Mouse (Mus musculus) stomach, embryonic 16.5 days (tissue): ENCODE data around the gene 7530416G11Rik. TPM values are rescaled to one million over a fixed set of nuclear protein-coding genes. Genes with fewer than 3 reads are reported as not detected.
A peak's percentile ranks its signal among the peaks of the same experiment; 100 is the strongest.

Experiments used
- ATAC-seq: fragments of 200-750 bp; cut with Nextera tagmentation; 2 replicates; pipeline ENCODE4 v1.8.0; 2017; ENCODE audit warnings: moderate number of reproducible peaks, moderate TSS enrichment; ENCODE audit not compliant: insufficient read depth, low FRiP score
- H3K27ac ChIP-seq: fragments of 300-500 bp; sonication (generic); 2 replicates; pipeline ENCODE4 v1.5.1; 2014; ENCODE audit warnings: low read length
- H3K27me3 ChIP-seq: fragments of 300-500 bp; sonication (generic); 2 replicates; pipeline ENCODE4 v1.6.1; 2014; ENCODE audit warnings: low read length, control low read depth, mixed read lengths; ENCODE audit not compliant: control insufficient read depth, insufficient read depth
- H3K36me3 ChIP-seq: fragments of 300-500 bp; sonication (generic); 2 replicates; pipeline ENCODE4 v1.6.1; 2014; ENCODE audit warnings: low read length; ENCODE audit not compliant: control insufficient read depth, insufficient read depth
- H3K4me1 ChIP-seq: fragments of 300-500 bp; sonication (generic); 2 replicates; pipeline ENCODE4 v1.6.1; 2014; ENCODE audit warnings: low read length, control low read depth, mixed read lengths; ENCODE audit not compliant: control insufficient read depth, insufficient read depth
- H3K4me2 ChIP-seq: fragments of 300-500 bp; sonication (generic); 2 replicates; pipeline ENCODE4 v1.6.1; 2014; ENCODE audit warnings: low read depth, low read length, mixed read lengths
- H3K4me3 ChIP-seq: fragments of 300-500 bp; sonication (generic); replicated peaks from 2 replicates; pipeline ENCODE4 v1.5.1; 2014; ENCODE audit warnings: mild to moderate bottlenecking, low read length
- H3K9ac ChIP-seq: fragments of 300-500 bp; sonication (generic); 2 replicates; pipeline ENCODE4 v1.6.1; 2014; ENCODE audit warnings: low read length
- H3K9me3 ChIP-seq: fragments of 300-500 bp; sonication (generic); replicated peaks from 2 replicates; pipeline ENCODE4 v1.6.1; 2016; ENCODE audit warnings: low read length, control low read depth; ENCODE audit not compliant: control insufficient read depth
- WGBS: fragments of 180-500 bp; shearing (Covaris S2); extraction: QIAGEN DNeasy Blood & Tissue Kit; methylation state at CpG from one replicate; pipeline ENCODE4 v1.1.7; 2014; 5-methylcytosine and 5-hydroxymethylcytosine counted together
- polyA plus RNA-seq: library from polyadenylated mRNA; unstranded; fragments of >200 nt; fragmentation: Nextera tagmentation; extraction: Ambion mirVana; gene quantifications from 2 replicates; pipeline ENCODE4 v1.2.1, GENCODE M21; 2015

7530416G11Rik gene
- not detected in 2 replicates for polyA plus RNA-seq

DNA sequence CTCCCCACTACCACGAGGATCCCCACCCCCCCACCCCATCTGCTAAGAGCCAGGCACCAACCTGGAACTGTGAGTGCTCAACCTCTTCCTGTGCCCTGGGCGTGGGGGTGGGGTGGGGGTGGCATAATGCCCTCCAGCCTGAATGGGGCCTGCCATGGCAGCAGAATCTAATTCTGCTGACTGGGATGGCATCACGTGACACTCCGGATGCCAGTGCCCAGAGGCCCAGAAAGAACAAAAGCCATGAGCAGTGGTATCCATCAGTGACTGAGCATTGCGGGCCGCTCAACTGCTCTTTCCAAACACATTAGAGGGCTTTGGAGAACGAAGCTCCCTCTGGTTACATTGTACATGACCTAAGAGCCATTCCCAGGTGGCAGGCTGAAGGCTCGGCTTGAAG, at the start of gene 7530416G11Rik:
Gene 7530416G11Rik, minus strand, starts transcription at position 101 of the 400 bp plus-strand sequence.
- no peaks in the 10 kb centered on the region for H3K36me3 ChIP-seq
- no peaks in the 10 kb centered on the region for H3K4me1 ChIP-seq
- no peak within 1 kb of the TSS for H3K27ac ChIP-seq
- WGBS: 85% methylated on average over 8 of the region's 8 CpGs
- no peaks in the 10 kb centered on the region for H3K9me3 ChIP-seq
- H3K4me2 ChIP-seq: no peak within 1 kb of the TSS
- no peak within 1 kb of the TSS for H3K4me3 ChIP-seq
- no peak within 1 kb of the TSS for H3K9ac ChIP-seq
- no peaks in the 10 kb centered on the region for H3K27me3 ChIP-seq
- ATAC-seq: no peak

DNA sequence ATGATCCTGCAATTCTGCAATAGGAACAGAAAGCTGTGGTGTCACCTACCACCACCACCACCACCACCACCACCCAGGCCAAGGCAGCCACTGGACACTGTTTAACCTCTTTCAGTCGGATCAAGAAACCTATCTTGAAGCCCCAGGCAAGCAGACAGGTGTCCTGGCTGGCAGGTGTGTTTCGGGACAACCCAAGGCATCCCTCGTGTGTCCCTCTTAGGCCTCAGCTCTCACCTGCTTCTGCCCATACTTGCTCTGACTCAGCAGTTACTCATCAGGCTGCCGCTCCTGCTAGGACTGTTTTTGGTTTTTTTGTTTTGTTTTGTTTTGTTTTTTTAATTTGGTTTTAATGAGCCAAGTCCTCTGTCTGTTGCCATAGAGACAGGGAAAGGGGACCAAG, 43.5 kb upstream of the 7530416G11Rik start:
- no peak overlapping the region for H3K4me3 ChIP-seq
- no peaks in the 10 kb centered on the region for H3K4me1 ChIP-seq
- no peak overlapping the region for H3K27ac ChIP-seq
- no peak overlapping the region for H3K9ac ChIP-seq
- H3K4me2 ChIP-seq: no peak overlapping the region
- WGBS: 69% methylated on average over 4 of the region's 4 CpGs
- H3K36me3 ChIP-seq: no peaks in the 10 kb centered on the region
- no peaks in the 10 kb centered on the region for H3K9me3 ChIP-seq
- ATAC-seq: no peak
- no peaks in the 10 kb centered on the region for H3K27me3 ChIP-seq

GRCm38 (mm10) chr15:85545369-85545768, 42.3 kb upstream of the 7530416G11Rik start:
- Histone ChIP-seq H3K4me2 (no peak overlapping the region), H3K36me3 (no peaks in the 10 kb centered on the region), H3K27me3 (no peaks in the 10 kb centered on the region), H3K4me3 (no peak overlapping the region), H3K4me1 (no peaks in the 10 kb centered on the region), H3K27ac (no peak overlapping the region), H3K9me3 (no peaks in the 10 kb centered on the region), H3K9ac (no peak overlapping the region)
- 77% methylated on average over 5 of the region's 5 CpGs for WGBS
- ATAC-seq: no peak

DNA sequence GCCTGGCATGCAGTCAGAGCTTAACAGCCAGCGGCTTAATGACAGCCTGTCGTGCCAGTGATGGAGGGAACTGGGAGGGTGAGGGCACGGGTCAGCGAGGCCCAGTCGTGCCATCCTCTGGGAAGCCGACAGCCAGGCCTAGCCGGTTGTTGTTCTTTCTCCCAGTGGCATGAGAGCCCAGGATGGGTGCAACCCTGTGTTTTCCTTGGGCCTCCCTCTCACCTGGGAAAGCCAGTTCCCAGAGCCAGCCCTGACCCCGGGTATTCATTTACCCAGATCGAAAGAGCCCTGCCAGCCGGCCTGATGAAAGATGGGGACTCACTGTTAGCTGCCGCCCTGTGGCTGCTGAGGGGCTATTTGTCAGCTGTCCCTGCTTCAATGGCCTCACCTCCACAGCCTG, 35.1 kb upstream of the 7530416G11Rik start:
- H3K27ac ChIP-seq: no peak overlapping the region
- no peaks in the 10 kb centered on the region for H3K27me3 ChIP-seq
- H3K9me3 ChIP-seq: no peaks in the 10 kb centered on the region
- H3K4me2 ChIP-seq: no peak overlapping the region
- 41% methylated on average over 11 of the region's 11 CpGs for WGBS
- no peaks in the 10 kb centered on the region for H3K36me3 ChIP-seq
- ATAC-seq: 0 out of 2 replicates have a peak, but pooled peaks have one; percentile 14
- no peaks in the 10 kb centered on the region for H3K4me1 ChIP-seq
- H3K4me3 ChIP-seq: no peak overlapping the region
- H3K9ac ChIP-seq: no peak overlapping the region

DNA sequence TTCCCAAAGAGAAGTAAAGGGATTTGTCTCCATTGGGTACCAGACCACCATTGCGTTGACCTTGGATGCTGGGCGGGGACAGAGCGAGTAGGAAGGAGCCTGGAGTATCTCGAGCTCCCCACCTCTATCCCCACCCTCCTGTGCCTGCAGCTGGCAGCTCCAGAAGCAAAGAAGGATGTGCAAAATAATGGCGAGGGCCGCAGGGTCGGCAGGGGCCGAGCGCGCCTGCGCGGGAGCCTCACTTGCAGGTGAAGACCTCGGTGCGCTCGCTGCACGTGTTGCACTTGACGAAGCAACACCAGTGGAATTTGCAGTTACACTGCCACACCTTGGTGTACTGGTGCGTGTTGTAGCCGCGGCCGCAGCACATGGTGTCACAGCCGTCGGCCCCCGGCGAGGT, 34.1 kb upstream of the 7530416G11Rik start:
- no peaks in the 10 kb centered on the region for H3K36me3 ChIP-seq
- H3K9me3 ChIP-seq: no peaks in the 10 kb centered on the region
- no peak overlapping the region for H3K9ac ChIP-seq
- no peak for ATAC-seq
- no peaks in the 10 kb centered on the region for H3K27me3 ChIP-seq
- H3K27ac ChIP-seq: no peak overlapping the region
- H3K4me3 ChIP-seq: no peak overlapping the region
- WGBS: 77% methylated on average over 25 of the region's 25 CpGs
- no peaks in the 10 kb centered on the region for H3K4me1 ChIP-seq
- H3K4me2 ChIP-seq: no peak overlapping the region

GRCm38 (mm10) chr15:85534646-85535045, 31.6 kb upstream of the 7530416G11Rik start:
- H3K27me3 ChIP-seq: no peaks in the 10 kb centered on the region
- 75% methylated on average over 6 of the region's 6 CpGs for WGBS
- H3K4me1 ChIP-seq: no peaks in the 10 kb centered on the region
- H3K9me3 ChIP-seq: no peaks in the 10 kb centered on the region
- no peak for ATAC-seq
- H3K9ac ChIP-seq: no peak overlapping the region
- H3K4me3 ChIP-seq: no peak overlapping the region
- H3K36me3 ChIP-seq: no peaks in the 10 kb centered on the region
- H3K27ac ChIP-seq: no peak overlapping the region
- H3K4me2 ChIP-seq: no peak overlapping the region

DNA sequence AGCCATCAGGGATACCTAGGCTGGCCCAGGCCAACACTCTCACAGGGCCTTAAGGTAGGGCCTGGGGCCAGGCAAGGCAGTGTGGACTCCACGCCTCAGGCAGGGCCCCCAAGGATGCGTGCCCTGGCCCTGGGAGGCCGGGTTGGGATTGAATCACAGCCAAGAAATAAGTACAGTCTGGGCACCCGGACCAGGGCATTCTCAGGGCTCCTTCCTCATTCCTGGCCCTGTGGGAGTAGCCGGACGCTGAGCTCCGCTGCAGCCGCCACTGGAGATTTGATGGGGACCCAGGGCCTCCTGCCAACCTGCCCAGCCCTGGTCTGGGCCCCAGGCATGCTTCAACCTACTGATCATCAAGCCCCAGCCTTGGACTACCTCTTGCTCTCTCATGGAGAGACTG, 31.2 kb upstream of the 7530416G11Rik start:
- Histone ChIP-seq H3K4me2 (no peak overlapping the region), H3K4me3 (no peak overlapping the region), H3K9ac (no peak overlapping the region), H3K4me1 (no peaks in the 10 kb centered on the region), H3K27ac (no peak overlapping the region), H3K27me3 (no peaks in the 10 kb centered on the region), H3K36me3 (no peaks in the 10 kb centered on the region), H3K9me3 (no peaks in the 10 kb centered on the region)
- 55% methylated on average over 8 of the region's 8 CpGs for WGBS
- peak; percentile 57; the same call in 1 of the 2 replicates for ATAC-seq

- 63% methylated on average over 3 of the region's 3 CpGs for WGBS
Measured at GRCm38 (mm10) chr15:85532063-85532462, 29.0 kb upstream of the 7530416G11Rik start.

GRCm38 (mm10) chr15:85529911-85530310, 26.9 kb upstream of the 7530416G11Rik start:
- WGBS: 54% methylated on average over 3 of the region's 3 CpGs
- Histone ChIP-seq H3K36me3 (no peaks in the 10 kb centered on the region), H3K27me3 (no peaks in the 10 kb centered on the region), H3K9ac (no peak overlapping the region), H3K4me3 (no peak overlapping the region), H3K9me3 (no peaks in the 10 kb centered on the region), H3K4me2 (no peak overlapping the region), H3K4me1 (no peaks in the 10 kb centered on the region), H3K27ac (no peak overlapping the region)
- no peak for ATAC-seq

More at GRCm38 (mm10) chr15:85532063-85532462, 29.0 kb upstream of the 7530416G11Rik start:
- H3K4me2 ChIP-seq: no peak overlapping the region
- H3K27me3 ChIP-seq: no peaks in the 10 kb centered on the region
- H3K4me1 ChIP-seq: no peaks in the 10 kb centered on the region
- H3K27ac ChIP-seq: no peak overlapping the region
- no peak for ATAC-seq
- no peaks in the 10 kb centered on the region for H3K9me3 ChIP-seq
- H3K4me3 ChIP-seq: no peak overlapping the region
- no peak overlapping the region for H3K9ac ChIP-seq
- H3K36me3 ChIP-seq: no peaks in the 10 kb centered on the region
